ENCODE assay signal across 25 mouse cellular contexts in genomic region chr6:82021494-82021893, GRCm38 (mm10). TPM values are rescaled to one million over a fixed set of nuclear protein-coding genes. Genes with fewer than 3 reads are reported as not detected.
A peak's percentile ranks its signal among the peaks of the same experiment; 100 is the strongest.
DNase-seq lines count a peak whose midpoint lies in the region; ATAC-seq lines count a peak whose summit lies in the region.
"Had no signal": no experiment of that assay in that cellular context is flagged by ENCODE, and none has a peak within 500 bp of the region (broad histone marks: within the 10 kb centered on the region; RNA-seq: fewer than 3 reads in every experiment).

No protein-coding gene starts in this region.

- H3K9me3 ChIP-seq in kidney, embryonic 14.5 days (ENCODE audit: control insufficient read depth, low read length) = no peaks in the 10 kb centered on the region
- no peaks in the 10 kb centered on the region; the same call in 1 of the 2 replicates for H3K9me3 ChIP-seq in kidney, embryonic 15.5 days (replicated peaks)
- H3K9me3 ChIP-seq: forebrain, embryonic 10.5 days; forebrain, embryonic 13.5 days; hindbrain, embryonic 10.5 days; hindbrain, embryonic 13.5 days had no signal

- ATAC-seq in kidney, embryonic 14.5 days (ENCODE audit: low FRiP score, low TSS enrichment) = no peak
- ATAC-seq in kidney, embryonic 15.5 days (replicated peaks; ENCODE audit: low FRiP score) = no peak; the same call in 1 of the 2 replicates
- ATAC-seq: forebrain, embryonic 13.5 days; forebrain, embryonic 16.5 days; hindbrain, embryonic 16.5 days had no signal

- H3K27ac ChIP-seq in kidney, embryonic 14.5 days (ENCODE audit: low read depth, low read length) = no peak overlapping the region
- no peak overlapping the region for H3K27ac ChIP-seq in kidney, embryonic 15.5 days
- H3K27ac ChIP-seq: forebrain, embryonic 10.5 days; forebrain, embryonic 13.5 days; hindbrain, embryonic 10.5 days; hindbrain, embryonic 13.5 days had no signal

- peak; percentile 4 for DNase-seq in kidney, adult 11 months
- DNase-seq in kidney, postnatal 36 days = no peak
- peak; percentile 56 for DNase-seq in kidney, adult 9 months
- peak; percentile 6 to 27 for DNase-seq in kidney, postnatal 25 days
- DNase-seq: adrenal gland, postnatal 10 days; adrenal gland, postnatal 36 days; B cell, adult 2 months; cerebellum, adult 18-20 months; cerebellum, adult 9-10 months; cerebellum, postnatal 14 days; gastrocnemius, postnatal 10 days; gastrocnemius, postnatal 36 days; heart, postnatal 36 days had no signal

- no peaks in the 10 kb centered on the region for H3K4me1 ChIP-seq in kidney, embryonic 14.5 days (ENCODE audit: control insufficient read depth, insufficient read depth, low read length)
- H3K4me1 ChIP-seq in kidney, embryonic 15.5 days = no peaks in the 10 kb centered on the region
- H3K4me1 ChIP-seq: forebrain, embryonic 10.5 days; forebrain, embryonic 13.5 days; hindbrain, embryonic 10.5 days; hindbrain, embryonic 13.5 days had no signal

- H3K9ac ChIP-seq in kidney, embryonic 14.5 days (ENCODE audit: low read depth, low read length) = no peak overlapping the region
- no peak overlapping the region for H3K9ac ChIP-seq in kidney, embryonic 15.5 days
- H3K9ac ChIP-seq: forebrain, embryonic 13.5 days; hindbrain, embryonic 13.5 days had no signal

- H3K4me2 ChIP-seq in kidney, embryonic 14.5 days (replicated peaks; ENCODE audit: low read depth, low read length) = no peak overlapping the region
- H3K4me2 ChIP-seq in kidney, embryonic 15.5 days = no peak overlapping the region
- H3K4me2 ChIP-seq: forebrain, embryonic 13.5 days; heart, embryonic 11.5 days; hindbrain, embryonic 13.5 days had no signal

- no peak overlapping the region for H3K4me3 ChIP-seq in kidney, embryonic 14.5 days (ENCODE audit: low read length)
- H3K4me3 ChIP-seq in kidney, embryonic 15.5 days (replicated peaks) = no peak overlapping the region
- H3K4me3 ChIP-seq: forebrain, embryonic 10.5 days; forebrain, embryonic 13.5 days; hindbrain, embryonic 10.5 days; hindbrain, embryonic 13.5 days had no signal

- H3K27me3 ChIP-seq in kidney, embryonic 14.5 days (ENCODE audit: control insufficient read depth, insufficient read depth, low read length) = no peaks in the 10 kb centered on the region
- H3K27me3 ChIP-seq in kidney, embryonic 15.5 days = no peaks in the 10 kb centered on the region
- H3K27me3 ChIP-seq: CH12.LX; forebrain, embryonic 13.5 days; hindbrain, embryonic 13.5 days; Patski had no signal

- WGBS in kidney, embryonic 14.5 days = 88% methylated on average over 5 of the region's 5 CpGs
- 76% methylated on average over 5 of the region's 5 CpGs for WGBS in kidney, embryonic 15.5 days

- no peaks in the 10 kb centered on the region for H3K36me3 ChIP-seq in kidney, embryonic 14.5 days (ENCODE audit: control insufficient read depth, insufficient read depth, low read length)
- no peaks in the 10 kb centered on the region for H3K36me3 ChIP-seq in kidney, embryonic 15.5 days
- H3K36me3 ChIP-seq: forebrain, embryonic 10.5 days; G1E; hindbrain, embryonic 10.5 days; hindbrain, embryonic 13.5 days had no signal

RNA-seq across cellular contexts. Expression of gene Eva1a, which starts 19.3 kb away (rescaled TPM):
- polyA plus RNA-seq in kidney, embryonic 14.5 days (2014; fragmentation: Nextera tagmentation; extraction: Ambion mirVana) = 37.3 and 45.4 TPM in 2 replicates
- 42.5 and 42.8 TPM in 2 replicates for polyA plus RNA-seq in kidney, embryonic 15.5 days (2015; fragmentation: Nextera tagmentation; extraction: Ambion mirVana)
- polyA plus RNA-seq: G1E had no signal

RNA-seq across cellular contexts. Expression of gene Mrpl19, which starts 55.7 kb away (rescaled TPM):
- 56.9 and 73.2 TPM in 2 replicates for polyA plus RNA-seq in kidney, embryonic 14.5 days (2014; fragmentation: Nextera tagmentation; extraction: Ambion mirVana)
- 56.1 and 57.8 TPM in 2 replicates for polyA plus RNA-seq in kidney, embryonic 15.5 days (2015; fragmentation: Nextera tagmentation; extraction: Ambion mirVana)

Comparison
In these comparisons a context has a peak if more than half of its experiments do, and no peak if none do; other contexts are left out.
1. DNase-seq: peak in kidney, adult 11 months (single experiment), kidney, adult 9 months (single experiment) and kidney, postnatal 25 days (2 of 2); none in kidney, postnatal 36 days (0 of 2).